Mouse (Mus musculus) CD4-positive, CD25-positive, alpha-beta regulatory T cell, adult 2 months (primary cell): ENCODE data around the gene Cacna1i.

ENCODE experiments used
- DNase-seq: peaks from one replicate; pipeline ENCODE4 v3.0.0-alpha.2; 2012; ENCODE audit warnings: low read depth, low spot score

Cacna1i gene

DNA sequence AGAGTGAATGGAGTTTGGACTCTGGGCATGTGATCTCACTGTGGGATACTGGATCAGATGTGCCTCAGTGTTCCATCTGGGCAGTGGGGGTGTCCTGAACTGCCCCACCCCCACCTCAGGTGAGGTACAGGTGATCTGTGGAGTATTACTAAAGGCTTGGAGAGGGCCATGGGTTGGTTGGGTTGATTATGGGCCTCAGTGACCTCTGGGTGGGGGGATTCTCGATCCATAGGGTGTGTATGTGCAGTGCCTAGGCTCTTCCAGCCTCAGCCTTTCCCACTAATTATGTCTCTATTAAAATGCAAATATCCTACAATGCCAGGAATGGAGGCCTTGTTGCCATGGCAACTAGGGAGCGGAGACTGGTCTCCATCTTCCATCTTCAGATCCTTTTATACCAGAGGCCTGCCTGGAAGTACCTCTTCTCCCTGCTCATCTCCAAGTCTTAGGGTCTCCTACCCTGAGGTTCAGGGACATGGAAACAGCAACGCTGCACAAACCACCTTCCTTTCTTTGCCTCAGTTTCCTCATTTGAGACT, 15.1 kb upstream of the Cacna1i start:
- no peak for DNase-seq

GRCm38 (mm10) chr15:80277107-80277506, 9.9 kb upstream of the Cacna1i start:
- DNase-seq, result peak; percentile 48

DNA sequence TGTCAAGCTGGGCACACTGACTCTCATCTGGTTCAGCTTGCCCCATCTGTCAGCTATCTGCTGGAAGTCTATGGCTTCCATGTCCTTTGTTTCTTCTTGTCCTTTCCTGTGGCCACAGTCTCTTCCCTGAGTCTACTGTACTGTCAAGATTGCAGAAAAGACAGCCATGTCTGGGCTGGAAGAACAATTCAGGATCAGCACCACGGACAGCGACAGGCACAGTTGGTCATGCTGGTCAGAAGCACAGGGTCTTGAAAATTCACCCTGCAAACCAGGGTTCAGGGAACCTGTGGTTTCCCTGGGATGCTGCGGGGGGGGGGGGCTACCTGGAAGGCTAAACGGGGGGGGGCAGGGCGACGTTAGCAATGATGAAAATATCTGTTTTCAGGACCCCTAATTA, 9.4 kb upstream of the Cacna1i start:
- DNase-seq, result peak; percentile 60

DNA sequence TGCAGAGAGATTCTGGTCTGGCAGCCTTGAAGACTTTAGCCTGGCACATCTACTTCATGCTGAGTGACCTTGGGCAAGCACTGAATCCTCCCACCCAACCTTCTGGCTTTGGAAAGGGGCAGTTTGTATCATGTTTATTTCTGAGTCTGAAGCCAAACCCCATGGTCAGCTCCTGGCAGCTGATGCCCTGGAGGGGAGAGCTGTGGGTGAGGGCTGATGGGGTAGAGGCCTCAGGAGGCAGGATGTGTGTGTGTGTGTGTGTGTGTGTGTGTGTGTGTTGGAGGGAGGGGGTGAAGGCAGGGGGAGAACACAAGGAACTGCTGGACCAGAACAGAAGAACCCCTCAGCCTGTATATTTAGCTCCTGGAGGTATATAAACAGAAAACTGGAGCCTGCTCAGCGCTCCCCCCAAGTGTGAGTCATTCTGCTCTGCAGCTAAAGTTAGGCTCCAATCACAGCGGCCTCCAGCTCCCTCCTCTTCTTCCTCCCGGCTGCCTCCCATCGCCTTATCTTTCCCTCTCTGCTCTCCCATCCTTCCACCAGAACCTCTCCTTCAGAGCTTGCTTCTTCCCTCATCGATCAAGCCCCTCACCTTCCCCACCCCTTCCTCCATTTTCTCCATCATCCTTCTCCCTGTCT, 8.8 kb upstream of the Cacna1i start:
- no peak for DNase-seq

GRCm38 (mm10) chr15:80279053-80279452, 8.0 kb upstream of the Cacna1i start:
- DNase-seq, result no peak

DNA sequence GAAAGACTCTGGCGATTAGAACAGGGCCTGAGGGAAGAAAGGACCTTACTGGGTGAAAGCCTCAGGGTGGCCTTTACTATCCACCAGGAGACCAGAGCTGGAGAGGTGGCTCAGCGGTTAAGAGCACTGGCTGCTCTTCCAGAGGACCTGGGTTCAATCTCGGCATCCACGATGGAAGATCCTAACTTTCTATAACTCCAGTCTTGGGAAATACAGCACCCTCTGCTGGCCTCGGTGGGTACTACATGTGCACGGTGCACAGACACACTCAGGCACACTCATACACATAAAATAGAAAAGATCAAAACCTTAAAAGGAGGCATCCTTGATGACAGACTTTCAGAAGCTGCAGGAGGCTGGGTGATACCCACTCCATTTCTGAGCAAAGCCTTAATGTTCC, 6.4 kb upstream of the Cacna1i start:
- DNase-seq, result peak; percentile 69

DNA sequence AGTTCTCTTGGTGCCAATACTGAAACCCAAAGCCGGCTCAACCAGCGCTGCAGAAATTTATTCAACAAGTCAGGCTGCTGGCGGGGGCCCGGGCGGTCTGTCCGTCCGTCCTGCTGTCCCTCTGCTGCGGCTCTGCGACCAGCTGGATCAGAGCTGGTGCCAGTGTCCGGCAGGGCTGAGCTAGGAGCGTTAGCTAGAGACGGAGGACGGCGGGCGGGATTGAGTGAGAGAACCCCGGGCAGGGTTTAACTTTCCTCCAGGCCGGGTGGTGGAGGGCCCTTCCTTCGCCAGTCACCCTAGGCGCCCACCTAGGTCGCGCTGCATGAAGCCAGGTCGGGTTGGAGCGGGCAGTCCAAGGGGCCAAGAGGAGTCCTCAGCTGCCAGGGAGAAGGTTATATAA, 998 bp downstream of the Cacna1i start:
- DNase-seq, result no peak

DNA sequence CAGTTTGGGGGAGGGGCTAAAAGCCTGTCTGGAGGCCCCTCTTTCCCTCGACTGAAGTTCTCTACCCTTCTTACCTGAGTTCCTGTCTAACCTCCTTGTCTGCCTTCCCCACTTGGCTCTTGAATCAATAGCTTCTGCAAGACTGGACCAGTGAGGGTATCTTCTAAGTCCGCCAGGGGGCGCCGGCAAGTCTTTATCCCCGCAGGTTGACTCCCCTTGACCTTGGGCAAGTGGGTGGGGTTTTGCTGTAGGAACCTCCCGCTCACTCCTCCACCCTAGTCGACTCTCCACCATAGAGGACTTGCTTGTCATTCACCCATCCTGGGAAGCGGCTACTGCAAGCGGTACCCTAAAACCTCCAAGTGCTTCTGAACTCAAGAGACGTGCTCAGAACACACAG, 2.4 kb downstream of the Cacna1i start:
- peak; percentile 89 for DNase-seq

- DNase-seq, result peak; percentile 24
Observed at GRCm38 (mm10) chr15:80297146-80297545, 10.1 kb downstream of the Cacna1i start.

DNA sequence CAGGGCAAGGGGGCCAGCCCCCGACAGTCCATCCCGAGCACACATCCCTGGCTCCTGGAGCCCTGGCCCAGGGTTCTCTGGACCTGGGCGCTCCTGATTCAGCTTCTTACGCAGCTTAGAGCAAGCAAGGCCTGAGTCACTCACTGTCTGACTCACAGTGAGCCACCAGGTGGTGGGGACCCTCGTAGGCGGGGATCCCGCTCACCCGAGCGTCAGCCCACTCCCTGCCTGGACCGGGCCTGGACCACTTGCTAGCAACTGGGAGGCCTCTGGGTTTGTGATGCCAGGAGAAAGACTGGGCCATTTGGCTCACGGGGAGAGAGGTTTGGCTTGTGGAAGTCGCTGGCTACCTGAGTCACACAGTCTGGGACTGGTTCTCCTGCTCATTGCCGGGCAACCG, 16.7 kb downstream of the Cacna1i start:
- no peak for DNase-seq

GRCm38 (mm10) chr15:80304188-80304587, 17.1 kb downstream of the Cacna1i start:
- no peak for DNase-seq

DNA sequence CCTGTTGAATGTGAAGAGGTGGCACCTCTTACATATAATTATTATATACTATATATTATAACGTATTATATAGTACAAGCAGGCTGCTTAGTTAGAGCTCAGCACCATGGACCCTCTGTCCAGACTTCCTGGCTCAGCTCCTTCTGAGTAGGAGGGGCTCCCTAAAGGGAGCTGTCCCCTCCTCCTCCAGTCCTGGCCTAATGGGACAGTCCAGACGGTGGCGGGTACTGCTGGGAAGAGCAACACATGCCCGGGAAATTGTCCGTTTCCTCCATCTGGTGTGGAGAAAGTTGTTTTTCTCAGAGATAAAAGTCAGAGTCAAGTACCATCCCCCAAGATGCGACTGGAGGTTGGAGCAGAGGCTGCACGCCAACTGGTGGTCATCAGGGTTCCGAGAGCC, 19.1 kb downstream of the Cacna1i start:
- DNase-seq, result no peak

DNA sequence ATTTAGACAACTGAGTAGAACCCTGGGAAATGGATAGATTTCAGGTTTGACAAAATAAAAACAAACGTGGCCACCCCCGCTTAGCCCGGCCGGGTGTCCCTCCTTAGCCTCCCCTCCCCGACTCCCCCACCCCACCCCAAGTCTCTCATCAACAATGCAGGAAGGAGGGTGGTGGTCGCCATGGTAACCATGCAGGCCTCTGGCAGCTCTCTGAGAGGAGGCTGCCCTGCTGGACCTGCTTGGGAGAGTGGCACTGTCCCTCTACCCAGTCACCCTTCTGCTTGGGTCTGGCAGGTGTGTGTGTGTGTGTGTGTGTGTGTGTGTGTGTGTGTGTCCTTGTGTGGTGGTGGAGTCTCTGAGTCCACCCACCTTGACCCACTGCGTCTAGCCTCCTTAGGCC, 27.7 kb downstream of the Cacna1i start:
- no peak for DNase-seq

DNA sequence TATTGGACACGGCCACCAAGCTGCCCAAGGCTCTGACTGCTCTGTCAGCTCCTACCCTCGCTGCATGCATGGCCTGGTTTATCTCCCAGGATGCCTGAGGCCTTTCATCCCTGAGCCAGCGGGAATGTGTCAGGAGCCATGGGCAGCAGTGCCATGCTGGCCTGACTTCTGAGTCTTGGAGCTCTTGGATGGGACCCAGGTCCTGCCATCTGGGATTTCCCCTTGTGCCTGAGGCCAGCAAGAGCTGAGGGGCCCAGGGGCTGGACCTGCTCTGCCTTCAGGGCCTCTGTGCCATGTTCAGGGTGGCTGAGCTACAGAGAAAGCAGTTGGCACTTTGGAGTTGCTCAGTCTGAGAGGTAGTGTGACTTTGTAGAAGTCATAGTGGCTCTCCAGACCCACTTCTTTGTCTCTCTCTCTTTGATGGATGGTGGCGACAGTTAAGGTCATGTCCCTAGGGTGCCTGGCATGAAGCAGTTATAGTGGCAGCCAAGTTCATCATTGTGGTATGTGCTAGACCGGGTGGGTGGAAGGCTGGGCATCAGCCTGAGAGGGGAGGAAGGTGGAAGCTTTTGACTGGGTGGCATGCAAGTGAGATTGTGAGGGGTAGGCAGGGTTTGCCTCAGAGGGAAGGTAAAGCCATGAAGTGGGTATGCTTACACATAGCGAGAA, 30.1 kb downstream of the Cacna1i start:
- no peak for DNase-seq

- no peak for DNase-seq
Observed at GRCm38 (mm10) chr15:80317841-80318530, 30.9 kb downstream of the Cacna1i start.

- no peak for DNase-seq
Observed at GRCm38 (mm10) chr15:80318543-80319255, 31.7 kb downstream of the Cacna1i start.

- no peak for DNase-seq
Observed at GRCm38 (mm10) chr15:80319315-80319714, 32.3 kb downstream of the Cacna1i start.

- no peak for DNase-seq
Observed at GRCm38 (mm10) chr15:80319921-80320320, 32.9 kb downstream of the Cacna1i start.

- no peak for DNase-seq
Observed at GRCm38 (mm10) chr15:80325207-80325606, 38.2 kb downstream of the Cacna1i start.

- no peak for DNase-seq
Observed at GRCm38 (mm10) chr15:80325756-80326155, 38.7 kb downstream of the Cacna1i start.

GRCm38 (mm10) chr15:80326947-80327346, 39.9 kb downstream of the Cacna1i start:
- DNase-seq, result no peak
